Mouse (Mus musculus): Measurements from ENCODE around the gene Zbtb25. TPM values are rescaled to one million over a fixed set of nuclear protein-coding genes. Genes with fewer than 3 reads are reported as not detected.

Zbtb25 gene
- total and polyA plus RNA-seq, 3 experiments: 5.5 to 12.3 TPM; not detected in 1

GRCm38 (mm10) chr12:76369978-76370830 lies 802 bp upstream of the Zbtb25 start, which contains the start of gene Zbtb1:
Zbtb1 (plus strand) TSS chr12:76370266.
- DNase-seq (ENCODE audit: low read depth, low spot score): peak; percentile 80
- Histone ChIP-seq H3K9ac (ENCODE audit: control insufficient read depth, low read depth, low read length, poor library complexity, severe bottlenecking) (peak within 1 kb of the TSS; percentile 100), H3K27ac (ENCODE audit: control insufficient read depth, low read depth, low read length) (peak within 1 kb of the TSS; percentile 97), H3K4me1 (ENCODE audit: control insufficient read depth in 1 of 2, insufficient read depth in 2 of 2, low read length in 2 of 2) (peaks cover 25 to 42% of the 10 kb centered on the region in 2 experiments), H3K27me3 (ENCODE audit: control insufficient read depth in 1 of 2, insufficient read depth in 2 of 2, low read length in 2 of 2) (no peaks in the 10 kb centered on the region), H3K36me3 (ENCODE audit: control insufficient read depth in 1 of 2, insufficient read depth in 2 of 2, low read length in 2 of 2) (peaks cover 0 to 49% of the 10 kb centered on the region in 2 experiments; a peak in 2 of 4 replicates), H3K4me3 (ENCODE audit: control insufficient read depth in 1 of 2, insufficient read depth in 1 of 2, low read depth in 2 of 2, low read length in 2 of 2) (peak within 1 kb of the TSS; percentile 87 to 94), H3K9me3 (replicated peaks; ENCODE audit: insufficient read depth, low read length) (no peaks in the 10 kb centered on the region), H3K79me2 (ENCODE audit: control insufficient read depth, insufficient read depth, low read length, poor library complexity) (peaks cover 87% of the 10 kb centered on the region)
- TF ChIP-seq POLR2AphosphoS5 (IDR thresholded peaks at IDR 0.05; ENCODE audit: borderline replicate concordance, low read depth, low read length): peak; percentile 58; the same call in 1 of the 2 replicates
- TF ChIP-seq ZNF384 (IDR thresholded peaks at IDR 0.05; ENCODE audit: low read depth, low read length): no peak
- 0 out of 2 replicates have a peak, but pooled peaks have one; percentile 61 for TF ChIP-seq MAZ (IDR thresholded peaks at IDR 0.05; ENCODE audit: low read depth, low read length)
- TF ChIP-seq POLR2AphosphoS2 (IDR thresholded peaks at IDR 0.05; ENCODE audit: low read length): peak; percentile 82; the same call in 1 of the 2 replicates
- peak; percentile 51 for TF ChIP-seq ZMIZ1 (IDR thresholded peaks at IDR 0.05; ENCODE audit: low read depth, low read length)
- TF ChIP-seq CHD1 (IDR thresholded peaks at IDR 0.05; ENCODE audit: low read depth, low read length): peak; percentile 76; the same call in 1 of the 2 replicates
- TF ChIP-seq UBTF (IDR thresholded peaks at IDR 0.05; ENCODE audit: borderline replicate concordance, insufficient read depth, low read depth, low read length): peak; percentile 80; the same call in 1 of the 2 replicates
- TF ChIP-seq HCFC1 (IDR thresholded peaks at IDR 0.05; ENCODE audit: low read depth, low read length): no peak; the same call in none of the 2 replicates
- TF ChIP-seq SIN3A (IDR thresholded peaks at IDR 0.05; ENCODE audit: low read length): peak; percentile 65; the same call in 1 of the 2 replicates
- 0 out of 2 replicates have a peak, but pooled peaks have one; percentile 36 for TF ChIP-seq MXI1 (IDR thresholded peaks at IDR 0.05; ENCODE audit: low read depth, low read length)
- TF ChIP-seq NRF1 (IDR thresholded peaks at IDR 0.05; ENCODE audit: insufficient read depth, low read depth, low read length, poor library complexity, severe bottlenecking): no peak
- TF ChIP-seq POLR2A (IDR thresholded peaks at IDR 0.05; ENCODE audit: control insufficient read depth in 1 of 2, insufficient read depth in 1 of 2, low read depth in 1 of 2, low read length in 2 of 2, poor library complexity in 1 of 2): peak; percentile 40 to 41; a peak in 2 of 4 replicates
- peak; percentile 6; the same call in 1 of the 2 replicates for TF ChIP-seq TCF12 (IDR thresholded peaks at IDR 0.05; ENCODE audit: low read depth, low read length)
- no peak for TF ChIP-seq MYC (IDR thresholded peaks at IDR 0.05; ENCODE audit: low read depth, low read length)
- no peak for TF ChIP-seq ZC3H11A (IDR thresholded peaks at IDR 0.05; ENCODE audit: low read depth, low read length)
- peak; percentile 24; the same call in 1 of the 2 replicates for TF ChIP-seq NELFE (IDR thresholded peaks at IDR 0.05; ENCODE audit: low read depth, low read length)
- 0 out of 2 replicates have a peak, but pooled peaks have one; percentile 15 for TF ChIP-seq ETS1 (IDR thresholded peaks at IDR 0.05; ENCODE audit: low read depth, low read length)
